Mouse (Mus musculus): ENCODE measurements around the gene 4933424G06Rik. TPM values are rescaled to one million over a fixed set of nuclear protein-coding genes. Genes with fewer than 3 reads are reported as not detected.

4933424G06Rik gene
- polyA plus RNA-seq, 1 experiment from 2014 or later = not detected

DNA sequence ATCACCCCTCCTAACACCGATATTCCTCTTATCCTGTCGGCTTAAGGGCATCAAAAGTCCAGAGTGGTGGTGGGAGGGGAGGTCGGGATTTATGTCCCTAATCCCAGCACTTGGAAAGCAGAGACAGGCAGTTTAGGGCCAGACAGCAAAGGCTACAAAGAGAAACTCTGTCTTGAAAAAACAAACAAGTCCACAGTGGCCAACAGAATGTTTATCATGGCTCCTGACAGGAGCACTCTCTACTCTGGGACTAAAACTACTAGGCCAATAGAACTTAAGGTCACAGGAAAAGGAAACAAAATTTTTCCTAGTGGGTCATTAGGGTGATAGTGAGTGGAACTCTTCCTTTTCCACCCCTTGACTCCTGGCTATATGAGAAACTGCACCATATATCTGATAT lies 35.0 kb upstream of the 4933424G06Rik start:
- Histone ChIP-seq H3K4me2 (replicated peaks; ENCODE audit: low read depth, low read length) (no peak overlapping the region), H3K4me1 (ENCODE audit: control insufficient read depth, insufficient read depth, low read length) (no peaks in the 10 kb centered on the region), H3K9ac (replicated peaks; ENCODE audit: low read depth, low read length) (no peak overlapping the region), H3K27me3 (ENCODE audit: control insufficient read depth, insufficient read depth, low read length) (no peaks in the 10 kb centered on the region), H3K27ac (ENCODE audit: low read length) (no peak overlapping the region), H3K36me3 (ENCODE audit: control insufficient read depth, insufficient read depth, low read length) (no peaks in the 10 kb centered on the region), H3K9me3 (ENCODE audit: control insufficient read depth, low read depth, low read length) (no peaks in the 10 kb centered on the region), H3K4me3 (ENCODE audit: low read depth, low read length) (no peak overlapping the region)
- WGBS = 23% methylated on average over 3 of the region's 3 CpGs
- ATAC-seq (ENCODE audit: insufficient number of reproducible peaks, insufficient read depth, low FRiP score, low read depth) = no peak

DNA sequence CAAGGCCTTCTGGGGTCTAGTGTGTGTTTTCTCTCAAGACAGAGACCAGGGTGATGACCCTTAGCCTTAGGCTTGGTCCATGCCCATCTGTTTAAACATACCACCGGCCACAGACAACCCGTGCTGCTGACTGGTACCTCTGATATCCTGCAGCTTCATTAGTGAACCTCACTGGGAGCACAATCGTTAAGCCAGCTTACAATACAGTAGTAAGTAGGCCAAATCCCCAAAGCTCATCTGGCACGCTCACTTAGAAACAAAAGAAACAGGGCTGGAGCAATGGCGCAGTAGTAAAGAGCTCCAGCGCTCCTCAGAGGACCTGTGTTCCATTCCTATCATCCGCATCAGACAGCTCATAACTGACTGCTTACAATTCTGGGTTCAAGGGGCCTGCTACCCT lies 29.1 kb upstream of the 4933424G06Rik start:
- no peak overlapping the region for H3K4me3 ChIP-seq (ENCODE audit: low read depth, low read length)
- 76% methylated on average over 7 of the region's 7 CpGs for WGBS
- no peak for ATAC-seq (ENCODE audit: insufficient number of reproducible peaks, insufficient read depth, low FRiP score, low read depth)
- no peaks in the 10 kb centered on the region for H3K27me3 ChIP-seq (ENCODE audit: control insufficient read depth, insufficient read depth, low read length)
- H3K9ac ChIP-seq (replicated peaks; ENCODE audit: low read depth, low read length) = no peak overlapping the region
- no peak overlapping the region for H3K4me2 ChIP-seq (replicated peaks; ENCODE audit: low read depth, low read length)
- H3K9me3 ChIP-seq (ENCODE audit: control insufficient read depth, low read depth, low read length) = no peaks in the 10 kb centered on the region
- no peaks in the 10 kb centered on the region for H3K36me3 ChIP-seq (ENCODE audit: control insufficient read depth, insufficient read depth, low read length)
- peaks cover 2% of the 10 kb centered on the region; the same call in 1 of the 2 replicates for H3K4me1 ChIP-seq (ENCODE audit: control insufficient read depth, insufficient read depth, low read length)
- H3K27ac ChIP-seq (ENCODE audit: low read length) = no peak overlapping the region

DNA sequence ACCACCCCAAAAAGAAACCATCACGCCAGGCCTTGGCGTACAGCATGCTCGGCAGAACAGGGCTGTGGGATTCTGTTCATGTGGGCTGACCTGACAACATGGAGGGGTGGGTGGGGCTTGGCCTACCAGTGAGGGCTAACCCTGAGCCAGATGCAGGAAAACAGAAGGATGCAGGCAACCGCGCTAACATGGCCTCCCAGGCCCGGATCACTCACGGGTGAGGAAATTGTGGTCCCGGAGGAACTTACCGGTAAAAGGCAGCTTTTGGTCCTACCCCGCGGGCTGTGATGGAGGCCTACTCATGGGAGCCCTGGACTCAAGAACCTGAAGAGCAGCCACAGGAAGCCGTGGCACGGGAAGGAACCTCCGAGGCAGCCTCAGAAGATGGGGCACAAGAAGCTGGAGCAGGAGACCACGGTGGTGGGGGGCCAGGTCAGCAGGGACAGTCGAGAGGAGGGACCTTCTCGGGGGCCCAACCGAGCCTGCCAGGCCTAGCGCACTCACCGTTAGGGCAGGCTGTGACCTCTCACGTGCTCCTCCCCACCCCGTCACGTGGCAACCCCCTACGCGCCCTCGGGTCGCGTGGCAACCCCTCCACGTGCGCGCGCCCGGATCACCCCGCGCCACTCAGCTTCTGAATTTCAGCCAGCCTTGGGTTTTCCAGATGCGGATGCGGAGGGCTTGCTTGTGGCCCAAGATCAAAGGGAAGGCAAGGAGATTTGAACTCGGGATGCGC lies 27.2 kb upstream of the 4933424G06Rik start, which contains the start of gene Fam178b:
Gene Fam178b, minus strand, starts transcription at position 564 of the 736 bp plus-strand sequence.
- no peak within 1 kb of the TSS for H3K4me2 ChIP-seq (replicated peaks; ENCODE audit: low read depth, low read length)
- no peak within 1 kb of the TSS for H3K9ac ChIP-seq (replicated peaks; ENCODE audit: low read depth, low read length)
- H3K36me3 ChIP-seq (ENCODE audit: control insufficient read depth, insufficient read depth, low read length) = no peaks in the 10 kb centered on the region
- no peaks in the 10 kb centered on the region for H3K9me3 ChIP-seq (ENCODE audit: control insufficient read depth, low read depth, low read length)
- H3K27ac ChIP-seq (ENCODE audit: low read length) = no peak within 1 kb of the TSS
- H3K27me3 ChIP-seq (ENCODE audit: control insufficient read depth, insufficient read depth, low read length) = no peaks in the 10 kb centered on the region
- 92% methylated on average over 39 of the region's 39 CpGs for WGBS
- peaks cover 2% of the 10 kb centered on the region; the same call in 1 of the 2 replicates for H3K4me1 ChIP-seq (ENCODE audit: control insufficient read depth, insufficient read depth, low read length)
- no peak for ATAC-seq (ENCODE audit: insufficient number of reproducible peaks, insufficient read depth, low FRiP score, low read depth)
- no peak within 1 kb of the TSS for H3K4me3 ChIP-seq (ENCODE audit: low read depth, low read length)

DNA sequence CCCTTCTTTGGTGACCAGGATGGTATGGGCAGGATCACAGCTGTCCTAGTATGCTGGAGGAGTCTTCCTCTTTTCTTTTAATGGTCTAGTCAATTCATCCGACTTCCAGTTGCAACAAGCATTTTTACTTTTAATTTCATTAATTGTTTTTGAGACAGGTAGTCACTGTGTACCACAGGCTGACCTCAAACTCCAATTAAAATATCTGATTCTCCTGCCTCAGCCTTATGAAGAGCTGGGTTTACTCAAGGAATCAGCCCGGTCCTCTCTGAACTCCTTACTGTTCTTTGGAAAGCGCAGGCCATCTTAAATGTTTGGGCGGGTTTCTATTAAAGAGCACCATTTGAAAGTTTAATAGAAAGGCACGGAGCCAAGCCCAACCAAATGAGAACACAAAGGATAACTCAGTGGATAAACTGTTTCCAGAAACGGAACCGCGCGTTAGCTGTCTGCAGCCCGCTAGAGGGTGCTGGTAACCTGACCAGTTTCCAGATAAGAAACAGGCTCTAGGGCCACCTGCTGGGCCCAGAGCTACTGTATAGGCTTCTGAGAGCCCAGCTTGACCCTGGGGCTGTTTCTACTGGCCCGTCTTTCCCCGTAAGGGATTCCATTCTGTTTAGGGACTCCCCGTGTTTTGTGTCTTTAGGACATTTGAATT lies 26.0 kb upstream of the 4933424G06Rik start:
- ATAC-seq (ENCODE audit: insufficient number of reproducible peaks, insufficient read depth, low FRiP score, low read depth) = peak; percentile 80; the same call in 1 of the 2 replicates
- Histone ChIP-seq H3K9ac (replicated peaks; ENCODE audit: low read depth, low read length) (no peak overlapping the region), H3K4me2 (replicated peaks; ENCODE audit: low read depth, low read length) (no peak overlapping the region), H3K27me3 (ENCODE audit: control insufficient read depth, insufficient read depth, low read length) (no peaks in the 10 kb centered on the region), H3K36me3 (ENCODE audit: control insufficient read depth, insufficient read depth, low read length) (no peaks in the 10 kb centered on the region), H3K27ac (ENCODE audit: low read length) (no peak overlapping the region), H3K4me3 (ENCODE audit: low read depth, low read length) (no peak overlapping the region), H3K4me1 (ENCODE audit: control insufficient read depth, insufficient read depth, low read length) (peaks cover 2% of the 10 kb centered on the region; the same call in 1 of the 2 replicates), H3K9me3 (ENCODE audit: control insufficient read depth, low read depth, low read length) (no peaks in the 10 kb centered on the region)
- WGBS = 11% methylated on average over 13 of the region's 13 CpGs

DNA sequence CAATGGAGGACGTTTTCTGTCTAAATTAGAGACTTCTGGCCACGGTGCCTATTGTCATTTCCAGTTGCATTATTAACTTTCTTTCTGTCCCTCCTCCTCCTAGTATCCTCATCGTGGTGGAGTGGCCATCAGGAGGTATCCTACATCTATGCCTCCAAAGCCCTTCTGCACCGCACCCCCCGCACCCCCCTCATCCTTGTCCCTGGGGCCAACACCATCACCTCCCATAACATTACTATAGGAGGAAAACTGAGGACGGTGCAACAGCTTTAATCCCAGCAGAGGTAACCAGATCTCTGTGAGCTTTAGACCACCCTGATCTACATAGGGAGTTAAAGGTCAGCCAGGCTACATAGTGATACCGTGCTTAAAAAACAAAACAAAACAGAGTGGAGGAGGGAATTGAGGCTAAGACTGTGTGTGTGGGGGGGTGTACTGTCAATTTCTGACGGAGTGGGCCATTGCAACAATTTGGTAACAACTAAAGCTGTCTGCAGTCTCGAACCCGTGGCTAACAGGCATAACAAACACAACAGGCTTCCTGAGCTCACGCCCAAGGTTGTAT lies 19.2 kb upstream of the 4933424G06Rik start:
- H3K4me3 ChIP-seq (ENCODE audit: low read depth, low read length) = peak overlapping the region; percentile 82
- 61% methylated on average over 11 of the region's 11 CpGs for WGBS
- no peak overlapping the region; the same call in 1 of the 2 replicates for H3K9ac ChIP-seq (replicated peaks; ENCODE audit: low read depth, low read length)
- H3K9me3 ChIP-seq (ENCODE audit: control insufficient read depth, low read depth, low read length) = no peaks in the 10 kb centered on the region
- H3K27ac ChIP-seq (ENCODE audit: low read length) = no peak overlapping the region
- ATAC-seq (ENCODE audit: insufficient number of reproducible peaks, insufficient read depth, low FRiP score, low read depth) = peak; percentile 3
- H3K27me3 ChIP-seq (ENCODE audit: control insufficient read depth, insufficient read depth, low read length) = no peaks in the 10 kb centered on the region
- peaks cover 6% of the 10 kb centered on the region; the same call in 1 of the 2 replicates for H3K4me1 ChIP-seq (ENCODE audit: control insufficient read depth, insufficient read depth, low read length)
- H3K4me2 ChIP-seq (replicated peaks; ENCODE audit: low read depth, low read length) = peak overlapping the region; percentile 31
- peaks cover 17% of the 10 kb centered on the region; the same call in 1 of the 2 replicates for H3K36me3 ChIP-seq (ENCODE audit: control insufficient read depth, insufficient read depth, low read length)

DNA sequence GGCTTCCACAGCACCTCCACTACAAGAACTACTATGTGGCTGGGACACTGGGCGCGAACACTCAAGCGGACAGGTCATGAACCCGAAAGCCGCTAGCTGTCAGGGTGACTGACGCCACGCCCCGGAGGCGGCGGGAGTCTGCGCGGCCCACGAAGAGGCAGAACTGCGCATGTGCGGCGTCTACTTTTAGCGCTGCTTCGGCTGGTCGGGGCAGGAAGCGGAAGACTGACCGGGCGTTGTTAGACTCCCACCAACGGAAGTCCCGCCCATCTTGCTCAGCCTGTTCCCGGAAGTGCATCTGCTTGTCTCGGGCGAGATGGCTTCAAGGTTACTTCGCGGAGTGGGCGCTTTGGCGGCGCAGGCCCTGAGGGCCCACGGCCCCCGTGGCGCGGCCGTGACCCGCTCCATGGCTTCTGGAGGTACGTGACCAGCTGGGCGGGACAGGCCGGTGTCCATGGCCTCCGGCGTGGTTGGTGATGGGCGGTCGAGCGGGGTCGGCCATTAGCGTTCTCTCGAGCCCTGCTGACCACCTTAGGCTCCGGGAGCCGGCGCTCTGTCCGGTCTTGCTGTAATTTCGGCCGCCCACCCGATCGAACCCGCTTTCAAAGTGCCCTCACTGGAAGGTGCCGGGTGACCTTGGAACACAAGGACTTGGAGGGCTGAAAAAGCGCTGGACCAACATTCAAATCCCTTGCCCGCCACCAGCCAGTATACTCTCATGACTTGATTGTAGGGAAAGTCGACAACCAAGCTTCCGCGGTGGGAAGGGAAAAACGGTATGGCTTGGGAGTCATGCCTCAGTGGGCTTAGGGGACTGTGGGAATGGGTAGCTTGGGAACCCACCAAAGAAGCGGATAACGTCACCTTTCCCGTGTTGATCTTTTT lies 18.4 kb upstream of the 4933424G06Rik start, which contains the start of gene Cox5b:
Gene Cox5b, plus strand, starts transcription at position 179 of the 885 bp plus-strand sequence.
- Histone ChIP-seq H3K27me3 (ENCODE audit: control insufficient read depth, insufficient read depth, low read length) (no peaks in the 10 kb centered on the region), H3K36me3 (ENCODE audit: control insufficient read depth, insufficient read depth, low read length) (peaks cover 17% of the 10 kb centered on the region; the same call in 1 of the 2 replicates), H3K4me3 (ENCODE audit: low read depth, low read length) (peak within 1 kb of the TSS; percentile 82), H3K9me3 (ENCODE audit: control insufficient read depth, low read depth, low read length) (no peaks in the 10 kb centered on the region), H3K4me2 (replicated peaks; ENCODE audit: low read depth, low read length) (peak within 1 kb of the TSS; percentile 84), H3K4me1 (ENCODE audit: control insufficient read depth, insufficient read depth, low read length) (peaks cover 6% of the 10 kb centered on the region; the same call in 1 of the 2 replicates), H3K27ac (ENCODE audit: low read length) (no peak within 1 kb of the TSS), H3K9ac (replicated peaks; ENCODE audit: low read depth, low read length) (peak within 1 kb of the TSS; percentile 68)
- ATAC-seq (ENCODE audit: insufficient number of reproducible peaks, insufficient read depth, low FRiP score, low read depth) = peak; percentile 95
- WGBS = under 1% methylated on average over 61 of the region's 68 CpGs

DNA sequence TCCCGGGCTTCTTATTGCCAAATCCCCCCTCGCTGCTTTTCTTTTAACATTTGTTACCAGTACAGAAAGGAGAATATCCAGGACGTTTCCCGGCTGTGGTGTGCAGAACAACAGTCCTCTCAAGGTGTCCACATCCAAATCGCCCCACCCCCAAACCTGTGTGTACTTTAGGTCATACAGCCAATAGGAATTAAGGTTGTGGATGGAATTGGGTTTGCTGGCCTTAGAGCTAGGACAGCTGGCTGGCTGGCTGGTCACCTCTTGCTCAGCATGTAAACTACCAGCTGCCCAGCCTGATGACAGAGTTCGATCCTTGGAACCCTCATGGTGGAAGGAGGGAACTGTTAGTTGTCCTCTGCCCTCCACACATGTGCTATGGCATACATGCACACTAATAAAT lies 15.1 kb upstream of the 4933424G06Rik start:
- no peaks in the 10 kb centered on the region for H3K27me3 ChIP-seq (ENCODE audit: control insufficient read depth, insufficient read depth, low read length)
- 85% methylated on average over 6 of the region's 6 CpGs for WGBS

More for the DNA sequence above, 15.1 kb upstream of the 4933424G06Rik start:
- Histone ChIP-seq H3K9ac (replicated peaks; ENCODE audit: low read depth, low read length) (no peak overlapping the region), H3K4me3 (ENCODE audit: low read depth, low read length) (no peak overlapping the region), H3K4me2 (replicated peaks; ENCODE audit: low read depth, low read length) (no peak overlapping the region), H3K36me3 (ENCODE audit: control insufficient read depth, insufficient read depth, low read length) (peaks cover 28% of the 10 kb centered on the region), H3K9me3 (ENCODE audit: control insufficient read depth, low read depth, low read length) (no peaks in the 10 kb centered on the region), H3K27ac (ENCODE audit: low read length) (no peak overlapping the region), H3K4me1 (ENCODE audit: control insufficient read depth, insufficient read depth, low read length) (peaks cover 6% of the 10 kb centered on the region; the same call in 1 of the 2 replicates)
- no peak for ATAC-seq (ENCODE audit: insufficient number of reproducible peaks, insufficient read depth, low FRiP score, low read depth)
